In genomic region chr14:24486241-24486767, GRCm38 (mm10) we compare ENCODE assay signal across 8 mouse cellular contexts. TPM values are rescaled to one million over a fixed set of nuclear protein-coding genes. Genes with fewer than 3 reads are reported as not detected.
DNase-seq lines count a peak whose midpoint lies in the region; ATAC-seq and TF ChIP-seq lines count a peak whose summit lies in the region.

No protein-coding gene starts in this region.

- H3K27me3 ChIP-seq in thymus, adult 2 months (ENCODE audit: control insufficient read depth, insufficient read depth, low read length): no peaks in the 10 kb centered on the region
- no peaks in the 10 kb centered on the region for H3K27me3 ChIP-seq in forebrain, embryonic 13.5 days
- H3K27me3 ChIP-seq in neural tube, embryonic 14.5 days (ENCODE audit: control insufficient read depth, insufficient read depth, low read length): no peaks in the 10 kb centered on the region

- TF ChIP-seq CTCF in thymus, adult 2 months (IDR thresholded peaks at IDR 0.05; ENCODE audit: borderline replicate concordance, control insufficient read depth, extremely low read depth, insufficient read depth, low read length, poor library complexity): no peak

- intact Hi-C loops in left cerebral cortex, postnatal 25 days (cut with DNase I): no loop called here

- peaks cover 12% of the 10 kb centered on the region for H3K4me1 ChIP-seq in thymus, adult 2 months (replicated peaks; ENCODE audit: control insufficient read depth, insufficient read depth, low read length)
- peaks cover 14% of the 10 kb centered on the region for H3K4me1 ChIP-seq in forebrain, embryonic 13.5 days
- H3K4me1 ChIP-seq in neural tube, embryonic 14.5 days (ENCODE audit: control insufficient read depth, insufficient read depth, low read length): peaks cover 9% of the 10 kb centered on the region

- H3K4me3 ChIP-seq in thymus, adult 2 months (ENCODE audit: control insufficient read depth, insufficient read depth, low read length): peak overlapping the region; percentile 60
- H3K4me3 ChIP-seq in forebrain, embryonic 13.5 days: peak overlapping the region; percentile 88
- peak overlapping the region; percentile 72 for H3K4me3 ChIP-seq in neural tube, embryonic 14.5 days (ENCODE audit: low read depth, low read length)

- DNase-seq in thymus, adult 2 months: no peak
- no peak for DNase-seq in thymus, postnatal 36 days
- peak; percentile 54 to 55 for DNase-seq in kidney, postnatal 36 days
- DNase-seq in adrenal gland, postnatal 25 days: no peak
- no peak for DNase-seq in left cerebral cortex, postnatal 25 days (ENCODE audit: low spot score in 2 of 2)

- ATAC-seq in forebrain, embryonic 13.5 days: no peak; the same call in 1 of the 2 replicates
- ATAC-seq in neural tube, embryonic 14.5 days (ENCODE audit: low read depth): no peak
- ATAC-seq in erythroid progenitor cell, adult 5-6 weeks (replicated peaks; ENCODE audit: low FRiP score, poor library complexity, severe bottlenecking): no peak

- no peak overlapping the region for H3K27ac ChIP-seq in thymus, adult 2 months (ENCODE audit: control insufficient read depth, insufficient read depth, low read length)
- no peak overlapping the region for H3K27ac ChIP-seq in forebrain, embryonic 13.5 days
- no peak overlapping the region for H3K27ac ChIP-seq in neural tube, embryonic 14.5 days (ENCODE audit: low read depth, low read length)

- peaks cover 28% of the 10 kb centered on the region for H3K36me3 ChIP-seq in thymus, adult 2 months (ENCODE audit: control insufficient read depth, insufficient read depth, low read length)
- peaks cover 31% of the 10 kb centered on the region for H3K36me3 ChIP-seq in forebrain, embryonic 13.5 days (ENCODE audit: poor library complexity, severe bottlenecking)
- H3K36me3 ChIP-seq in neural tube, embryonic 14.5 days (ENCODE audit: control insufficient read depth, insufficient read depth, low read length): peaks cover 28% of the 10 kb centered on the region

- peak overlapping the region; percentile 80 for H3K4me2 ChIP-seq in forebrain, embryonic 13.5 days
- peak overlapping the region; percentile 48 for H3K4me2 ChIP-seq in neural tube, embryonic 14.5 days (ENCODE audit: low read depth, low read length)

- peak overlapping the region; percentile 82 for H3K9ac ChIP-seq in forebrain, embryonic 13.5 days
- peak overlapping the region; percentile 75 for H3K9ac ChIP-seq in neural tube, embryonic 14.5 days (replicated peaks; ENCODE audit: low read depth, low read length)

- no peak for TF ChIP-seq POLR2A in thymus, adult 2 months (IDR thresholded peaks at IDR 0.05; ENCODE audit: control insufficient read depth, extremely low read depth, insufficient read depth, low read length, poor library complexity)

- WGBS in thymus, adult 2 months: 4% methylated on average over 13 of the region's 13 CpGs
- WGBS in forebrain, embryonic 13.5 days: 9% methylated on average over 13 of the region's 13 CpGs
- WGBS in neural tube, embryonic 14.5 days: 9% methylated on average over 13 of the region's 13 CpGs

- no peaks in the 10 kb centered on the region for H3K9me3 ChIP-seq in forebrain, embryonic 13.5 days (replicated peaks)
- H3K9me3 ChIP-seq in neural tube, embryonic 14.5 days (ENCODE audit: control insufficient read depth, low read length): no peaks in the 10 kb centered on the region

RNA-seq across cellular contexts. Expression of gene Polr3a, which starts 0.6 kb away (rescaled TPM):
- polyA plus RNA-seq in thymus, adult 2 months (2012; rRNA removed): 13.6 and 14.3 TPM in 2 replicates
- 22.1 and 23.2 TPM in 2 replicates for polyA plus RNA-seq in forebrain, embryonic 13.5 days (2015; fragmentation: Nextera tagmentation; extraction: Ambion mirVana)
- 19.8 and 23.7 TPM in 2 replicates for polyA plus RNA-seq in neural tube, embryonic 14.5 days (2014; fragmentation: Nextera tagmentation; extraction: Ambion mirVana)
- 24.0 and 25.1 TPM in 2 replicates for total RNA-seq in adrenal gland, postnatal 25 days (2021)
- total RNA-seq in erythroid progenitor cell, adult 5-6 weeks (2015; ENCODE audit: low replicate concordance): 6.5 and 34.8 TPM in 2 replicates
- 3.7 and 8.2 TPM in 2 replicates for total RNA-seq in erythroid progenitor cell, adult 5-6 weeks (2017; ENCODE audit: low replicate concordance)
- total RNA-seq in left cerebral cortex, postnatal 25 days (2021): 10 to 100 TPM; 34.4 to 37.3 TPM

RNA-seq across cellular contexts. Expression of gene Rps24, which starts 0.6 kb away (rescaled TPM):
- polyA plus RNA-seq in thymus, adult 2 months (2012; rRNA removed): 1,148 and 1,323 TPM in 2 replicates
- polyA plus RNA-seq in forebrain, embryonic 13.5 days (2015; fragmentation: Nextera tagmentation; extraction: Ambion mirVana): 701 and 859 TPM in 2 replicates
- polyA plus RNA-seq in neural tube, embryonic 14.5 days (2014; fragmentation: Nextera tagmentation; extraction: Ambion mirVana): 705 and 740 TPM in 2 replicates
- 1,410 and 1,697 TPM in 2 replicates for total RNA-seq in adrenal gland, postnatal 25 days (2021)
- total RNA-seq in erythroid progenitor cell, adult 5-6 weeks (2015; ENCODE audit: low replicate concordance): 1,164 and 1,524 TPM in 2 replicates
- 700 and 940 TPM in 2 replicates for total RNA-seq in erythroid progenitor cell, adult 5-6 weeks (2017; ENCODE audit: low replicate concordance)
- 100 to 1,000 TPM; 645 to 677 TPM for total RNA-seq in left cerebral cortex, postnatal 25 days (2021)

Comparison
In these comparisons a context has a peak if more than half of its experiments do, and no peak if none do; other contexts are left out.
1. DNase-seq: peak in kidney, postnatal 36 days (2 of 2); none in thymus, adult 2 months (single experiment), thymus, postnatal 36 days (0 of 2), adrenal gland, postnatal 25 days (single experiment) and left cerebral cortex, postnatal 25 days (0 of 2).
2. Peak in every context shown above with its lines, with median percentiles within 50 percentile points of each other: H3K4me3 ChIP-seq.